Mouse (Mus musculus) liver, embryonic 14.5 days (tissue): ENCODE measurements at regions not wholly inside any gene's neighbourhood (a gene's known extent, or its start where the extent isn't known, plus 50 kb on each side); places are given as distances from the start of the nearest gene placed in this dataset.

Source experiments
- ATAC-seq: fragments of 200-750 bp; cut with Nextera tagmentation; 2 replicates; pipeline ENCODE4 v1.8.0; 2017; ENCODE audit warnings: moderate number of reproducible peaks, mild to moderate bottlenecking, moderate library complexity; ENCODE audit not compliant: insufficient read depth
- DNase-seq, 3 experiments: peaks; one replicate each; pipeline ENCODE4 v3.0.0-alpha.2; 2012 to 2013; ENCODE audit warnings: low read depth in 3 of 3, low spot score in 3 of 3
- H3K27ac ChIP-seq: fragments of 300-500 bp; sonication (generic); 2 replicates; pipeline ENCODE4 v1.5.1; 2014; ENCODE audit warnings: moderate library complexity, mild to moderate bottlenecking, control low read depth, inconsistent platforms
- H3K27me3 ChIP-seq: fragments of 300-500 bp; sonication (generic); 2 replicates; pipeline ENCODE4 v1.6.1; 2014; ENCODE audit warnings: mild to moderate bottlenecking, low read length, moderate library complexity; ENCODE audit not compliant: control insufficient read depth, insufficient read depth
- H3K36me3 ChIP-seq: fragments of 300-500 bp; sonication (generic); replicated peaks from 2 replicates; pipeline ENCODE4 v1.6.1; 2014; ENCODE audit warnings: low read depth; ENCODE audit not compliant: control insufficient read depth, insufficient read depth
- H3K4me1 ChIP-seq, 2 experiments: fragments of 200-500 bp in 1 of 2; fragments of 300-500 bp in 1 of 2; sonication (generic) in 1 of 2; replicated peaks; 2 replicates each; pipeline ENCODE4 v1.6.1; 2012 to 2014; ENCODE audit warnings: antibody characterized with exemption in 1 of 2, inconsistent platforms in 1 of 2, low read length in 1 of 2; ENCODE audit not compliant: control insufficient read depth in 2 of 2, insufficient read depth in 2 of 2
- H3K4me2 ChIP-seq: fragments of 300-500 bp; sonication (generic); 2 replicates; pipeline ENCODE4 v1.6.1; 2014; ENCODE audit warnings: low read depth, mild to moderate bottlenecking, control low read depth, moderate library complexity
- H3K4me3 ChIP-seq, 2 experiments: fragments of 200-500 bp in 1 of 2; fragments of 300-500 bp in 1 of 2; sonication (generic) in 1 of 2; 2 replicates each; pipeline ENCODE4 v1.5.1; 2012 to 2014; ENCODE audit warnings: low read depth in 2 of 2, low read length in 2 of 2, mild to moderate bottlenecking in 2 of 2, control low read depth in 1 of 2, inconsistent platforms in 1 of 2, moderate library complexity in 1 of 2; ENCODE audit not compliant: insufficient read depth in 1 of 2
- H3K9ac ChIP-seq: fragments of 300-500 bp; sonication (generic); replicated peaks from 2 replicates; pipeline ENCODE4 v1.6.1; 2014; ENCODE audit warnings: mild to moderate bottlenecking, control low read depth, moderate library complexity
- H3K9me3 ChIP-seq: fragments of 300-500 bp; sonication (generic); 2 replicates; pipeline ENCODE4 v1.6.1; 2016; ENCODE audit warnings: low read length, mixed read lengths; ENCODE audit not compliant: control insufficient read depth
- CTCF ChIP-seq: IDR thresholded peaks from 2 replicates; pipeline ENCODE4 v1.5.1; 2016; ENCODE audit warnings: antibody characterized with exemption, low read depth, control low read depth
- EP300 ChIP-seq: IDR thresholded peaks from 2 replicates; pipeline ENCODE4 v1.6.1; 2016; ENCODE audit warnings: antibody characterized with exemption, low read depth
- WGBS: fragments of 180-500 bp; shearing (Covaris S2); extraction: QIAGEN DNeasy Blood & Tissue Kit; methylation state at CpG from one replicate; pipeline ENCODE4 v1.1.7; 2014; ENCODE audit not compliant: insufficient replicate concordance; 5-methylcytosine and 5-hydroxymethylcytosine counted together

DNA sequence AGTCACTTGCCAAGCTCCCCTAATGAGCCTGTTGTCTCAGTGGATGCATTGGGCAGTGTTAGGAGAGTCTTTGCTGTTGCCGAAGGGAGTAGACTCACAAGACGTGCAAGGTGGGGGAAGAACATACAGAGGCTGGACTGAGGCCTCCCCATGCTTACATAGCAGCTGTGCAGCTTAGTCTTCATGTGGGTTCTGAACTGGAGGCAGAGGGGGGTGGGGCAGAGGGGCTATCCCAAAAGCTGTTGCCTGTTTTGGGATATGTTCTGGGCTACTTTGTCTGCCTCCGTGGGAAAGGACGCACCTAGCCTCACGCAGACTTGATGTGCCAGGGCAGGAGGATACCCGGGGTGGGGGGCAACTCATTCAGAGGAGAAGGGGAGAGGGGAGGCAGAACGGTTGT, 84.7 kb downstream of the Dad1 start:
- Histone ChIP-seq H3K36me3 (no peaks in the 10 kb centered on the region), H3K9ac (no peak overlapping the region), H3K4me1 (no peaks in the 10 kb centered on the region), H3K27me3 (peaks cover 9% of the 10 kb centered on the region), H3K27ac (no peak overlapping the region), H3K4me2 (no peak overlapping the region), H3K9me3 (no peaks in the 10 kb centered on the region), H3K4me3 (no peak overlapping the region)
- no peak for ATAC-seq
- no peak for DNase-seq
- TF ChIP-seq EP300, result no peak
- TF ChIP-seq CTCF, result no peak
- 73% methylated on average over 7 of the region's 7 CpGs for WGBS

DNA sequence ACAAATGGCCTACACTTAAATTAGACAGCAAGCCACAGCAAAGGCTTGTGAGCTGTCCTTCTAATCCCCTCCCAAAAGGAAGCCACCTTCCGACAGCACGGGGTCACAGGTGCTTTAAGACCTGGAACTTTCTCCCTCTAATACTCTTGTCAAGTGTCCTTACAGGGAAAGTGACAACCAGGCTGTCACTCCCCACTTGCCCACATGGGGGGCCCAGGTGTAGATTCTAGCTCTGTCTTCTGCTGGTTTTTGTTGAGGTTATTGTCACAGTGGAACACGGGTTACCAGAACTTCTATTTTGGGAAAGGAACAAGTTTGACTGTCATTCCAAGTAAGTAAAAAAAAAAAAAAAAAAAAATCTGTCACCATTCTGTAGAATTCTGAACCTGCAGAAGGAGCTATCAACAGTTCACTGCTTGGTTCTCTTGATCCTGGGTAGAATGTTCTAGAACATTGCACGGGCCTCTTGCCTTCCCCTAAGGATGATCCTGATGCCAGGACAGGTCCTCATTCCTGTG, 85.4 kb downstream of the Dad1 start:
- no peaks in the 10 kb centered on the region for H3K4me1 ChIP-seq
- H3K27ac ChIP-seq, result no peak overlapping the region
- H3K36me3 ChIP-seq, result no peaks in the 10 kb centered on the region
- no peak for TF ChIP-seq CTCF
- no peak for TF ChIP-seq EP300
- WGBS, result 54% methylated on average over 4 of the region's 4 CpGs
- no peak overlapping the region for H3K4me3 ChIP-seq
- H3K4me2 ChIP-seq, result no peak overlapping the region
- no peak overlapping the region for H3K9ac ChIP-seq
- DNase-seq (no peak), ATAC-seq (no peak)
- no peaks in the 10 kb centered on the region for H3K9me3 ChIP-seq
- H3K27me3 ChIP-seq, result peaks cover 5% of the 10 kb centered on the region

DNA sequence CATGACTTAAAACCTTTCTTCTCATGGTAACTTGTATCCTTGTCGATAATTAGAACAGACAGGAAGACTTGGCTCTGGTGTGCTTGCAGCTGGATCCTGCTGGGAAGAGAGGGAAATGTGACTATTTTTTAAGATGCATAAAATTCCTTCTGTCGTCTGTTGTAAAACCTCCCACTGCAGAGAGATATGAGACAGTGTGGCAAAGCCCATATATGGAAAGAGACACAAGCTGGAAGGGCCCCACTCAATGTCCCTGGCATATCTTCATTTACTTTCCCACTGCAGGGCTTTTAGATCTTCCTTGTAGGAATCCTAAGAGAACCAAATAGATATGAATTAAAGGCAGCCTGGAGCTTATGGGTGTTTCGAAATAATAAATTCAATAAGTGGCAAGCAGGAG, 87.8 kb downstream of the Dad1 start:
- ATAC-seq, result no peak
- Histone ChIP-seq H3K36me3 (no peaks in the 10 kb centered on the region), H3K27me3 (peaks cover 4% of the 10 kb centered on the region; the same call in 1 of the 2 replicates), H3K9me3 (no peaks in the 10 kb centered on the region), H3K9ac (no peak overlapping the region), H3K4me1 (no peaks in the 10 kb centered on the region), H3K4me2 (no peak overlapping the region), H3K4me3 (no peak overlapping the region), H3K27ac (no peak overlapping the region)
- TF ChIP-seq CTCF, result no peak
- TF ChIP-seq EP300, result no peak
- no peak for DNase-seq
- 45% methylated on average over 3 of the region's 3 CpGs for WGBS

DNA sequence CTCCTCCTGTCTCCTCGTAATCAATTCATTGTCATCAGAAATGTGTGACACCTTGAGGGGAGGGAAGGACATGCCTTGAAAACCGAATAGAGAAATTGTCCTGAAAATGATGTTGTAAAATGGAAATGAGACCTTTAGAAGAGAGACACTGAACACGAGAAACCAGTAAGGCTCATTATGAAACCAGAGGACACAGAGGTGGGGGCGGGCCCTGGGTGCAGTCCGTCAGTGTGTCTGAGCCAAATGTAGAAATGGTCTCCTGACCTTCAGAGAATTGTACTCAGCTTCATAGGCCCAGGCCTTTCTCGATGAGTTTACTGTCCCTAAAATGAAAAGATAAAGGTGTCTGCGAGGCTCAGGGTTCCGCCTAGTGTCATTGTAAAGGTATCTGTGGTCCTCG, 89.0 kb downstream of the Dad1 start:
- ATAC-seq, result no peak
- H3K9ac ChIP-seq, result no peak overlapping the region
- H3K9me3 ChIP-seq, result no peaks in the 10 kb centered on the region
- H3K27me3 ChIP-seq, result peaks cover 4% of the 10 kb centered on the region; the same call in 1 of the 2 replicates
- no peaks in the 10 kb centered on the region for H3K4me1 ChIP-seq
- TF ChIP-seq CTCF (no peak), EP300 (no peak)
- H3K4me2 ChIP-seq, result no peak overlapping the region
- 65% methylated on average over 9 of the region's 9 CpGs for WGBS
- DNase-seq, result no peak
- H3K4me3 ChIP-seq, result no peak overlapping the region
- no peak overlapping the region for H3K27ac ChIP-seq
- no peaks in the 10 kb centered on the region for H3K36me3 ChIP-seq

DNA sequence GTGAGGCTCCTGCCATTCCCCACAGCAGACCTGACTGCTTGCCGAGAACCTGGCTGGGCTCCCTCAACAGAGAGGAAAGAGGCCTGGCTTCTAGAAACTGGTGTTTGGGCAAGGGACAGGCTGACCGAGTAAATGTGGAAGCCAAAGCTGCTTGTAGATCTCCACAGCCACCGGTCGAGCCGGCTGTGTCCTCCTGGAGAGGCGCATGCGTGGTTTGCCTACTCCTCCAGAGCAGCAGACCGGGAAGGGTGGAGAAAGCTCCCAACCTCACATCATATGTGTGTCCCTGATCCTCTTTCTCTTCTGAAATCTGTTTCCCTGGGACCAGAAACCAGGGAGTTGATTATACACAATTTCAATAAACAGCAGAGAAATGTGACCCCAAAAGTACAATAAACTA, 92.0 kb downstream of the Dad1 start:
- DNase-seq, result no peak
- no peak for TF ChIP-seq CTCF
- no peak for TF ChIP-seq EP300
- Histone ChIP-seq H3K9ac (no peak overlapping the region), H3K4me2 (no peak overlapping the region), H3K27me3 (peaks cover 4% of the 10 kb centered on the region; the same call in 1 of the 2 replicates), H3K4me3 (no peak overlapping the region), H3K4me1 (no peaks in the 10 kb centered on the region), H3K27ac (no peak overlapping the region), H3K9me3 (no peaks in the 10 kb centered on the region), H3K36me3 (no peaks in the 10 kb centered on the region)
- ATAC-seq, result no peak
- 71% methylated on average over 8 of the region's 8 CpGs for WGBS
